Mouse (Mus musculus): ENCODE measurements around the gene Fbxo34. TPM values are rescaled to one million over a fixed set of nuclear protein-coding genes. Genes with fewer than 3 reads are reported as not detected.
A peak's percentile ranks its signal among the peaks of the same experiment; 100 is the strongest.

Gene Fbxo34
- total and polyA plus RNA-seq, 2 experiments: 9.7 to 12.7 TPM

- Histone ChIP-seq H3K9ac (ENCODE audit: low read depth, low read length) (0 out of 2 replicates have a peak overlapping the region, but pooled peaks have one; percentile 6), H3K36me3 (ENCODE audit: control insufficient read depth, insufficient read depth, low read length) (no peaks in the 10 kb centered on the region; the same call in 1 of the 2 replicates), H3K27me3 (ENCODE audit: control insufficient read depth, insufficient read depth, low read length) (no peaks in the 10 kb centered on the region), H3K79me2 (ENCODE audit: control insufficient read depth, insufficient read depth, low read length) (peaks cover 44% of the 10 kb centered on the region), H3K27ac (replicated peaks; ENCODE audit: insufficient read depth, low read depth, low read length) (peak overlapping the region; percentile 57), H3K4me1 (ENCODE audit: control insufficient read depth, insufficient read depth, low read length) (peaks cover 20% of the 10 kb centered on the region), H3K4me3 (ENCODE audit: insufficient read depth, low read depth, low read length) (no peak overlapping the region)
- peak; percentile 58 for DNase-seq (ENCODE audit: extremely low read depth, low read depth, low spot score)
- WGBS: 34% methylated on average over 8 of the region's 8 CpGs
- no peak for TF ChIP-seq CTCF (IDR thresholded peaks at IDR 0.05; ENCODE audit: low read depth, low read length)
- no peak for TF ChIP-seq POLR2A (IDR thresholded peaks at IDR 0.05; ENCODE audit: extremely low read depth, insufficient read depth, low read length)
Measured at GRCm38 (mm10) chr14:47474571-47475254, 24.5 kb downstream of the Fbxo34 start.

- Histone ChIP-seq H3K27me3 (ENCODE audit: control insufficient read depth, insufficient read depth, low read length) (no peaks in the 10 kb centered on the region), H3K9ac (ENCODE audit: low read depth, low read length) (no peak overlapping the region), H3K36me3 (ENCODE audit: control insufficient read depth, insufficient read depth, low read length) (no peaks in the 10 kb centered on the region; the same call in 1 of the 2 replicates), H3K27ac (replicated peaks; ENCODE audit: insufficient read depth, low read depth, low read length) (no peak overlapping the region), H3K4me1 (ENCODE audit: control insufficient read depth, insufficient read depth, low read length) (peaks cover 20% of the 10 kb centered on the region), H3K4me3 (ENCODE audit: insufficient read depth, low read depth, low read length) (no peak overlapping the region), H3K79me2 (ENCODE audit: control insufficient read depth, insufficient read depth, low read length) (peaks cover 50% of the 10 kb centered on the region)
- 91% methylated on average over 4 of the region's 4 CpGs for WGBS
- TF ChIP-seq POLR2A (IDR thresholded peaks at IDR 0.05; ENCODE audit: extremely low read depth, insufficient read depth, low read length): no peak
- TF ChIP-seq CTCF (IDR thresholded peaks at IDR 0.05; ENCODE audit: low read depth, low read length): no peak
- DNase-seq (ENCODE audit: extremely low read depth, low read depth, low spot score): no peak
Measured at GRCm38 (mm10) chr14:47476266-47476665, 26.0 kb downstream of the Fbxo34 start.

GRCm38 (mm10) chr14:47477711-47478110 lies 27.5 kb downstream of the Fbxo34 start:
- TF ChIP-seq CTCF (IDR thresholded peaks at IDR 0.05; ENCODE audit: low read depth, low read length): no peak
- peaks cover 56% of the 10 kb centered on the region for H3K79me2 ChIP-seq (ENCODE audit: control insufficient read depth, insufficient read depth, low read length)
- no peaks in the 10 kb centered on the region for H3K27me3 ChIP-seq (ENCODE audit: control insufficient read depth, insufficient read depth, low read length)
- peaks cover 24% of the 10 kb centered on the region for H3K4me1 ChIP-seq (ENCODE audit: control insufficient read depth, insufficient read depth, low read length)
- 85% methylated on average over 2 of the region's 2 CpGs for WGBS
- H3K27ac ChIP-seq (replicated peaks; ENCODE audit: insufficient read depth, low read depth, low read length): no peak overlapping the region
- H3K36me3 ChIP-seq (ENCODE audit: control insufficient read depth, insufficient read depth, low read length): no peaks in the 10 kb centered on the region; the same call in 1 of the 2 replicates
- no peak overlapping the region for H3K4me3 ChIP-seq (ENCODE audit: insufficient read depth, low read depth, low read length)
- H3K9ac ChIP-seq (ENCODE audit: low read depth, low read length): no peak overlapping the region
- no peak for DNase-seq (ENCODE audit: extremely low read depth, low read depth, low spot score)

DNA sequence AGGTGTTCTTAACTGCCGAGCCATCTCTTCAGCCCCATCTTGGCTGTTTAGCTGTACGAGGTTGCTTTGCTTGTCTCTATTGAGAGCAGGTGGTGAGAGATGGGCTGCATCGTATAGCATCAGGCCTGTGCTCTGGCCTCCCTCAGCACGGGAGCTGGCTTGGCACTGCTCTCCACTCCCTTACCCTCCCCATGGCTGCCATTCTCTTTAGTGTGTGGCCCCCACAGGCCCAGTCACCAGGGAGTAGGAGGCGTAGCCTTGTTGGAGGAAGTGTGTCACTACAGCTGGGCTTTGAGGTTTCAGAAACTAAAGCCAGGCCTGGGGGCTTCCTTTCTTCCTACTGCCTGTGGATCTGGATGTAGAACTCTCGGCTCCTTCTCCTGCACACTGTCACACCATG lies 32.0 kb downstream of the Fbxo34 start:
- Histone ChIP-seq H3K27me3 (ENCODE audit: control insufficient read depth, insufficient read depth, low read length) (no peaks in the 10 kb centered on the region), H3K4me3 (ENCODE audit: insufficient read depth, low read depth, low read length) (no peak overlapping the region), H3K36me3 (ENCODE audit: control insufficient read depth, insufficient read depth, low read length) (no peaks in the 10 kb centered on the region), H3K27ac (replicated peaks; ENCODE audit: insufficient read depth, low read depth, low read length) (no peak overlapping the region), H3K9ac (ENCODE audit: low read depth, low read length) (no peak overlapping the region), H3K79me2 (ENCODE audit: control insufficient read depth, insufficient read depth, low read length) (peaks cover 52% of the 10 kb centered on the region), H3K4me1 (ENCODE audit: control insufficient read depth, insufficient read depth, low read length) (peaks cover 24% of the 10 kb centered on the region)
- DNase-seq (ENCODE audit: extremely low read depth, low read depth, low spot score): no peak
- 95% methylated on average over 6 of the region's 6 CpGs for WGBS
- TF ChIP-seq POLR2A (IDR thresholded peaks at IDR 0.05; ENCODE audit: extremely low read depth, insufficient read depth, low read length) (no peak), CTCF (IDR thresholded peaks at IDR 0.05; ENCODE audit: low read depth, low read length) (no peak)

DNA sequence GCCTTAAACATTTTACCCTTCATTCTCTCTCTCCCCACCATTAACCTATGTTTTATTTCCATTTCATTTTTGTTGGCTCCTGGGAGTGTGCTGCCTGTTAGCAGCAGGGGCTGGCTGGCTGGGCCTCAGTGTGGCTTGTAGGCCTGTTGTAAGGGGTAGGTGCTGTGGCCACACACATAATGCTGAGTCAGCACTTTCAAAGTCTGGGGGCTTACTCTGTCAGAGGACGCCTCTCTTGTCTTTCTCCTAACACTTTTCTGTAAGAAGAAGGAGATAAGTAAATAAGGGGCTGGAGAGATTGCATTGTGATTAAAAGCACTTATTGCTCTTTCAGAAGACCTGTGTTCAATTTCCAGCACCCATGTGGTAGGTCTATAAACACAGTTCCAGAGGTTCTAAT lies 32.9 kb downstream of the Fbxo34 start:
- TF ChIP-seq POLR2A (IDR thresholded peaks at IDR 0.05; ENCODE audit: extremely low read depth, insufficient read depth, low read length): no peak
- TF ChIP-seq CTCF (IDR thresholded peaks at IDR 0.05; ENCODE audit: low read depth, low read length): no peak
- WGBS: 91% methylated on average over 1 of the region's 1 CpGs
- Histone ChIP-seq H3K27ac (replicated peaks; ENCODE audit: insufficient read depth, low read depth, low read length) (no peak overlapping the region), H3K36me3 (ENCODE audit: control insufficient read depth, insufficient read depth, low read length) (no peaks in the 10 kb centered on the region), H3K27me3 (ENCODE audit: control insufficient read depth, insufficient read depth, low read length) (no peaks in the 10 kb centered on the region), H3K4me1 (ENCODE audit: control insufficient read depth, insufficient read depth, low read length) (peaks cover 24% of the 10 kb centered on the region), H3K9ac (ENCODE audit: low read depth, low read length) (no peak overlapping the region), H3K79me2 (ENCODE audit: control insufficient read depth, insufficient read depth, low read length) (peaks cover 51% of the 10 kb centered on the region), H3K4me3 (ENCODE audit: insufficient read depth, low read depth, low read length) (no peak overlapping the region)
- DNase-seq (ENCODE audit: extremely low read depth, low read depth, low spot score): no peak

DNA sequence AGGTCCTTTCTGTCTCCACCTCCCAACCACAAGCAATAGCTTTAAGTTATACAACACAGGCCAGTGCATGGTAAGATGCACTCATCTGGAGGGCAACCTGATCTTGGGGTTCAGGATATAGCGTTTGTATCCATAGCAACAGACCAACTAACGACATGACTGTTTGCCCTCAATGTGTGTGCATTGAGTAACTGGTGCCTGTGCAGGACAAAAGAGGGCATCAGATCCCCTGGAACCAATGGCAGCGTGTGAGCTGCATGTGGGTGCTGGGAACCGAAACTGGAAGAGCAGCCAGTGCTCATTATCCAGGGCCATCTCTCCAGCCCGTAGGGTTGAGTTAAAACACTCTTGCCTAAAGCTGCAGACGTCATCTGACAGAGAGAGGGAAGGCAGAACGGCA lies 38.5 kb downstream of the Fbxo34 start:
- peak; percentile 57 for DNase-seq (ENCODE audit: extremely low read depth, low read depth, low spot score)
- Histone ChIP-seq H3K27ac (replicated peaks; ENCODE audit: insufficient read depth, low read depth, low read length) (peak overlapping the region; percentile 82), H3K27me3 (ENCODE audit: control insufficient read depth, insufficient read depth, low read length) (no peaks in the 10 kb centered on the region), H3K4me1 (ENCODE audit: control insufficient read depth, insufficient read depth, low read length) (peaks cover 28% of the 10 kb centered on the region), H3K9ac (ENCODE audit: low read depth, low read length) (no peak overlapping the region), H3K79me2 (ENCODE audit: control insufficient read depth, insufficient read depth, low read length) (peaks cover 34% of the 10 kb centered on the region), H3K36me3 (ENCODE audit: control insufficient read depth, insufficient read depth, low read length) (no peaks in the 10 kb centered on the region), H3K4me3 (ENCODE audit: insufficient read depth, low read depth, low read length) (no peak overlapping the region)
- 30% methylated on average over 7 of the region's 7 CpGs for WGBS
- TF ChIP-seq POLR2A (IDR thresholded peaks at IDR 0.05; ENCODE audit: extremely low read depth, insufficient read depth, low read length): no peak
